Mouse (Mus musculus) heart, adult 2 months (tissue): ENCODE measurements around the gene Minos1. TPM values are rescaled to one million over a fixed set of nuclear protein-coding genes. Genes with fewer than 3 reads are reported as not detected.

Experiments
- DNase-seq, 2 experiments: peaks; one replicate each; pipeline ENCODE4 v3.0.0; 2021
- H3K27ac ChIP-seq: fragments of 200-600 bp; 2 replicates; pipeline ENCODE4 v1.8.1; 2022
- H3K27me3 ChIP-seq: fragments of 200-500 bp; 2 replicates; pipeline ENCODE4 v1.6.1; 2012; ENCODE audit warnings: mild to moderate bottlenecking, low read length, inconsistent platforms, mixed read lengths; ENCODE audit not compliant: control insufficient read depth, insufficient read depth
- H3K36me3 ChIP-seq: fragments of 200-500 bp; 2 replicates; pipeline ENCODE4 v1.6.1; 2012; ENCODE audit warnings: low read length, inconsistent platforms; ENCODE audit not compliant: control insufficient read depth, insufficient read depth
- H3K4me1 ChIP-seq: fragments of 200-500 bp; 2 replicates; pipeline ENCODE4 v1.6.1; 2011; ENCODE audit warnings: low read length; ENCODE audit not compliant: control insufficient read depth, insufficient read depth
- H3K4me3 ChIP-seq: fragments of 200-600 bp; 2 replicates; pipeline ENCODE4 v1.8.1; 2022
- H3K79me2 ChIP-seq: fragments of 200-500 bp; replicated peaks from 2 replicates; pipeline ENCODE4 v1.6.1; 2012; ENCODE audit warnings: mild to moderate bottlenecking, inconsistent platforms, low read length, moderate library complexity, mixed read lengths; ENCODE audit not compliant: control insufficient read depth, insufficient read depth
- H3K9ac ChIP-seq: fragments of 200-500 bp; 2 replicates; pipeline ENCODE4 v1.6.1; 2012; ENCODE audit warnings: low read depth, mild to moderate bottlenecking, control low read depth, inconsistent platforms, low read length, mixed read lengths
- CTCF ChIP-seq: fragments of 200-600 bp; IDR thresholded peaks from 2 replicates; pipeline ENCODE4 v1.8.1; 2022; ENCODE audit warnings: antibody characterized with exemption, mild to moderate bottlenecking, moderate library complexity
- EP300 ChIP-seq: fragments of 200-500 bp; IDR thresholded peaks from 2 replicates; pipeline ENCODE4 v1.6.1; 2011; ENCODE audit warnings: low read depth, low read length, control low read depth; ENCODE audit not compliant: insufficient read depth
- POLR2A ChIP-seq: fragments of 200-500 bp; IDR thresholded peaks from 2 replicates; pipeline ENCODE4 v1.6.1; 2011; ENCODE audit warnings: mild to moderate bottlenecking, low read depth, low read length, control low read depth; ENCODE audit not compliant: insufficient read depth
- WGBS: fragments of 180-500 bp; shearing (Covaris S2); methylation state at CpG from one replicate; pipeline ENCODE4 v1.1.7; 2018; 5-methylcytosine and 5-hydroxymethylcytosine counted together
- intact Hi-C: fragments of 180-260 bp; cut with DNase I; formaldehyde crosslinking; loops from one replicate; pipeline ENCODE4 v1.15.1; 2025
- polyA plus RNA-seq: library from polyadenylated mRNA; depleted of rRNA; stranded (reverse); fragments of >200 nt; gene quantifications from 2 replicates; pipeline ENCODE4 v1.2.3, GENCODE M21; 2012
- total RNA-seq, 2 experiments: library from RNA; stranded (reverse); gene quantifications; 2 replicates each; pipeline ENCODE4 v1.2.3; 2021

Gene Minos1
- total and polyA plus RNA-seq, 3 experiments: 203 to 660 (median 586) TPM

DNA sequence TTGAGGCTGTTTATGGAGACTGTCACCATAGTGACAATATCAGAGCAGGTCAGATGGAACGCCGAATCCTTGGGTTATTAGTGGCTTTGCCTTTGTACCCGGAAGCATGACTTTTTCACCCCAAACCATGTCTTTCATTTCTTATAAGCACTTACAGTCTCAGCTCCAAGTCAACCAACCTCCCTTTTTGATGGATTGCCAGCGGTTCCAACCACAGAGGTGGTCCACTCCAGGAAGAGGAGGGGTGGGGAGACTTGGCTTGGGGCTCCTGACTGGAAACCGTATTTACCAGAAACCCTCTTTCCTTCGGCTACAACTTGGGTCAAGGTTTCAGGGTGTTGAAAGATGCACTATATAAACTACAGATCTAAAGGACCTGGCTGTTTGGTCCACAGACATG is 45.1 kb upstream of the Minos1 start:
- H3K36me3 ChIP-seq: no peaks in the 10 kb centered on the region
- intact Hi-C loops: no loop called here
- peak; percentile 48 to 59 for DNase-seq
- H3K9ac ChIP-seq: no peak overlapping the region
- H3K4me3 ChIP-seq: peak overlapping the region; percentile 1; the same call in 1 of the 2 replicates
- H3K4me1 ChIP-seq: peaks cover 6% of the 10 kb centered on the region
- 35% methylated on average over 6 of the region's 6 CpGs for WGBS
- no peaks in the 10 kb centered on the region for H3K27me3 ChIP-seq
- H3K27ac ChIP-seq: peak overlapping the region; percentile 69
- no peaks in the 10 kb centered on the region for H3K79me2 ChIP-seq
- TF ChIP-seq EP300 (no peak), POLR2A (no peak), CTCF (no peak)

DNA sequence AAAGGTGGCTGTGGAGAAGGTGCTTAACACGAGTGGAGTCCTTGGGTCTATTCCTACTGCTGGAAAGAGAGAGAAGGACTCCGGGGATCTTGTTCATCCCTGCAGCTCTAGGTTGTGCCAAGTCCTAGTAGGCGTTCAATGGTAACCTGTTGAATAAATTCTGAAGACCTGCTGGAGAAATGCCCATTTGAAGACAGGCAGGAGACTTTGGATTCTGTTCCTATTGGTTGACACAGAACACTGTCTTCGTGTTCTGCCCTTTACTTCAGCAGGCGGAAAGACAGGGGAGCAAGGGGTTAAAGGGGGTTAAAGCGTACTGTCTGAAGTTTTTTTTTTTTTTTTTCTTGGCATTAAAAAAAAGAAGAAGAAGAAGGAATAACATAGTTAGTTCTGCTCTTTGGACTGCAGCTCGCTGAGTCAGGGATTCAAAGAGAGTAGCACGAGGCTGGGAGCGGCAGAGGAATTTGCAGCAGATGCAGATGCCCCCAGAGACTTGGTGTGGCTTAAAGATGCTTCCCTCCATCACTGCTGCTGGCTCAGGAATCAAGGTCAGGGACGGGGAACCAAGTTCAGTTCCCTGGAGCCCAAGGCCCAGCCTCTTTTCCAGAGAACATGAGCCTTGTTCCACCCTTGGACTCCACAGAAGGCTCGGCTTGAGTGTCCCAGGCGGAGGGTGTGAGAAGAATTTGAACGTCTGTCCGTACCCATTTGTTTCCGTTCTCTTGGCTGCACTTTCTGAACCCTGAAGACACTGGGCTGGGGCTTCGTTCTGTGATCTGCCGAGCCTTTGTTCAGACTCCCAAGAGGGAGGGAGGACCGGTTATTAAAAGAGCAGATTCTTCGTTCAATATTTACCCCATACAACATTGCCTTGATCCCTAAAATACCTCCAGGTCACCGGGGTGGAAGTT is 44.4 kb upstream of the Minos1 start:
- 38% methylated on average over 20 of the region's 20 CpGs for WGBS
- H3K9ac ChIP-seq: no peak overlapping the region
- peak overlapping the region; percentile 69 for H3K27ac ChIP-seq
- peak overlapping the region; percentile 1; the same call in 1 of the 2 replicates for H3K4me3 ChIP-seq
- H3K4me1 ChIP-seq: peaks cover 6% of the 10 kb centered on the region
- H3K79me2 ChIP-seq: no peaks in the 10 kb centered on the region
- H3K36me3 ChIP-seq: no peaks in the 10 kb centered on the region
- TF ChIP-seq POLR2A (peak; percentile 37; the same call in 1 of the 2 replicates), CTCF (no peak), EP300 (peak; percentile 81; the same call in 1 of the 2 replicates)
- peak; percentile 79 to 88 for DNase-seq
- H3K27me3 ChIP-seq: no peaks in the 10 kb centered on the region
- intact Hi-C loops: loop anchor here (2.0 kb wide), 1 partner anchor 19 kb away; no protein-coding TSS in a partner anchor

DNA sequence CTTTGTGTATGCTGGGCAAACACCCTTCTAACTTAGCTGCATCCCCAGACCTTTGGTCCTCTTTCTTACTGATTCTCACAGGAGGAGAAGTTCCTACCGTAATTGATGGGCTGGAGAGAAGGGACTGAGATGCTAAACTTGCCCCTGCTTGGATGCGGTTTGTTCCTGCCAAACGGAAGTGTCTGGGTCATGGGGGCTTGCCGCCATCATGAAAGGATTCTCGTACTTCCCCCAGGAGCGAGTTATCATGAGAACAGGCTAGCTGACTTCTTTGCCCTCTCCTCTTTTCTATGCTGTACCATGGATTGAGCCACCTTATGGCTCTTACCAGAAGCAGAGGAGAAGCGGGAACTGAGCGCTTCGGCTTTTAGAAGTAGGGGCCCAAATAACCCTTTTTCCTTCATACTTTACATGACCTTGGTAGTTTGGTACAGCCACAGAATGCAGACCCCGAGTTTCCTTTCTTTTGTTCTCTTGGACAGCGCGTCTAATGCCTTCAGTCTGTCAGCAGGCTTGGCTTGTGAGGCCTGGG is 38.9 kb upstream of the Minos1 start:
- Histone ChIP-seq H3K4me3 (no peak overlapping the region), H3K27ac (no peak overlapping the region; the same call in 1 of the 2 replicates), H3K9ac (no peak overlapping the region), H3K79me2 (no peaks in the 10 kb centered on the region), H3K27me3 (no peaks in the 10 kb centered on the region), H3K4me1 (no peaks in the 10 kb centered on the region; the same call in none of the 2 replicates), H3K36me3 (no peaks in the 10 kb centered on the region)
- TF ChIP-seq CTCF: no peak
- no peak for TF ChIP-seq POLR2A
- no peak for TF ChIP-seq EP300
- 81% methylated on average over 12 of the region's 12 CpGs for WGBS
- intact Hi-C loops: no loop called here
- DNase-seq: no peak

DNA sequence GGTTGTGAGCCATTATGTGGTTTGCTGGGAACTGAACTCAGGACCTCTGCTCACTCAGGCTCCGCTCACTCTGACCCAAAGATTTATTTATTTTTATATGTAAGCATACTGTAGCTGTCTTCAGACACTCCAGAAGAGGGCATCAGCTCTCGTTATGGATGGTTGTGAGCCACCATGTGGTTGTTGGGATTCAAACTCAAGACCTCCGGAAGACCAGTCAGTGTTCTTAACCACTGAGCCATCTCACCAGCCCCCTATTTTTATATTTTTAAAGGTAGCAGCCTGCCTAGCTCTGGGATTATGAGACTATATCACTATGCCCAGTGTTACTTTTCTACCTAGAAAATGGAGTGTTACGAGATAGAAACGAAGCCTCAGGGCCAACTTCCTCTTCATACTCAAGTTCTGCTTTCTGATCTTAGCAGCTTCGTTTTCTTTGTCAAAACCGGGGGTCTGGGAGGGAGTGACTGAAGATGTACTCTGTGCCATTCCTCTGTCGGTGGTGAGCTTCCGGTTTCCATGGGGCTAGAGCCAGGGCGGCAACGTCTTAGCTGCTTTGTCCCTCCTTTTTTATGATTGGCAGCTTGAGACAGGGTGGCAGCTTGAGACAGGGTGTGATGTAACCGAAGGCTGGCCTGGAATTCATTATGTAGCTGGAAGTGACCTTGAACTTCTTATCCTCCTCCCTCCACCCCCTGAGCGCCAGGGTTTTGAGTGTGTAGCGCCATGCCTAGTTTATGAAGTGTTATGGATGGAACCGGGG is 38.3 kb upstream of the Minos1 start:
- intact Hi-C loops: no loop called here
- H3K27ac ChIP-seq: no peak overlapping the region

DNA sequence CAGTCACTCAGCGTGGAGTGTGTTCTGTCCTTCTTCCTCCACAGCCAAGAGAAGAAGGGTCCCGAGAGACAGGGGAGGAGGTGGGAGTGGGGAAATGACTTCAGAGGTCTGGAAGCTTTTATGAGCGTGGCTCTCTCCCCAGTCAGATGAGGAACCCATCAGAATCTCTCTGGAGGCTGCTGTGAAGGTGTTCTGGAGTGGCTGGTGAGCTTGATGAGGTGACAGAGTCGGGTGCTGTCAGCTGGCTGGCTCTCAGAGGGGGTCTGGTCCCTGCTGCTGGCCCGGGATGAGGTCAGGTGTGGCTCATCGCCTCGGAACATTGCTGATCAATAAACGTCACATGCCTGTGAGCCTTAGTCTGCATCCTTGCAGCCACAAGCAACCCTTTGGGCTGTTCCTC is 36.2 kb upstream of the Minos1 start:
- DNase-seq: no peak
- TF ChIP-seq POLR2A (no peak), CTCF (no peak), EP300 (no peak)
- Histone ChIP-seq H3K27me3 (no peaks in the 10 kb centered on the region), H3K4me1 (no peaks in the 10 kb centered on the region; the same call in none of the 2 replicates), H3K36me3 (no peaks in the 10 kb centered on the region), H3K27ac (no peak overlapping the region), H3K9ac (no peak overlapping the region), H3K4me3 (no peak overlapping the region), H3K79me2 (no peaks in the 10 kb centered on the region)
- 42% methylated on average over 8 of the region's 8 CpGs for WGBS
- intact Hi-C loops: no loop called here

More for the DNA sequence above, 38.3 kb upstream of the Minos1 start:
- Histone ChIP-seq H3K27me3 (no peaks in the 10 kb centered on the region), H3K79me2 (no peaks in the 10 kb centered on the region), H3K9ac (no peak overlapping the region), H3K4me3 (no peak overlapping the region), H3K4me1 (no peaks in the 10 kb centered on the region; the same call in none of the 2 replicates), H3K36me3 (no peaks in the 10 kb centered on the region)
- peak in 1 of 2 experiments; percentile 66 for DNase-seq
- 67% methylated on average over 15 of the region's 15 CpGs for WGBS
- TF ChIP-seq EP300 (0 out of 2 replicates have a peak, but pooled peaks have one; percentile 14), POLR2A (no peak), CTCF (peak; percentile 20)
